Mouse (Mus musculus): ENCODE measurements around the gene Gramd1a. TPM values are rescaled to one million over a fixed set of nuclear protein-coding genes. Genes with fewer than 3 reads are reported as not detected.

Gene Gramd1a
- polyA plus RNA-seq, 1 experiment, result 144 TPM

GRCm38 (mm10) chr7:31172238-31172637 lies 16.5 kb upstream of the Gramd1a start:
- 10% methylated on average over 2 of the region's 2 CpGs for WGBS
- peak; percentile 78 for TF ChIP-seq CTCF (IDR thresholded peaks at IDR 0.05; ENCODE audit: control insufficient read depth, insufficient read depth, low read length)
- no peak for TF ChIP-seq POLR2A (IDR thresholded peaks at IDR 0.05; ENCODE audit: borderline replicate concordance, control insufficient read depth, low read depth, low read length)
- Histone ChIP-seq H3K27ac (ENCODE audit: control insufficient read depth, insufficient read depth, low read depth, low read length, poor library complexity) (no peak overlapping the region), H3K4me1 (ENCODE audit: control insufficient read depth, insufficient read depth, low read length) (peaks cover 3% of the 10 kb centered on the region; the same call in 1 of the 2 replicates), H3K4me3 (replicated peaks; ENCODE audit: control insufficient read depth, low read depth, low read length) (no peak overlapping the region)

DNA sequence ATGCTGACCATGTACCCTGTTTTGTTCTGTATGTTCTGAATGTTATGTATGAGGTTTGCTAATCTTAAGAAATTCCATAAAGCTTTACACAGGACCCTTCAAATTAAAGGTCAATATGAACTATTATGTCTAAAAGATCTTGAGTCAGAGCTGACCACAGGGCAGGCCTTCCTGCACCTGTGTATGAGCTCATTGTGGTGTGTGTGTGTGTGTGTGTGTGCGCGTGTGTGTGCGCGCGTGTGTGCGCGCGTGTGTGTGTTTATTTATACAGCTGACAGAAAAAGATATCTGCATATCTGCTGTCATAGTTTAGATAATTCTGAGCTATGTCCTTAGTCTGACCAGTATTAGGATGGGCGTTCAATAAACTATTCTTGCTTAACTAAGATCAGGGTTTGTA lies 14.8 kb upstream of the Gramd1a start:
- Histone ChIP-seq H3K4me3 (replicated peaks; ENCODE audit: control insufficient read depth, low read depth, low read length) (no peak overlapping the region), H3K4me1 (ENCODE audit: control insufficient read depth, insufficient read depth, low read length) (peaks cover 3% of the 10 kb centered on the region; the same call in 1 of the 2 replicates), H3K27ac (ENCODE audit: control insufficient read depth, insufficient read depth, low read depth, low read length, poor library complexity) (no peak overlapping the region)
- 93% methylated on average over 9 of the region's 9 CpGs for WGBS
- TF ChIP-seq CTCF (IDR thresholded peaks at IDR 0.05; ENCODE audit: control insufficient read depth, insufficient read depth, low read length), result no peak
- TF ChIP-seq POLR2A (IDR thresholded peaks at IDR 0.05; ENCODE audit: borderline replicate concordance, control insufficient read depth, low read depth, low read length), result no peak

GRCm38 (mm10) chr7:31168412-31168811 lies 12.7 kb upstream of the Gramd1a start:
- Histone ChIP-seq H3K4me3 (replicated peaks; ENCODE audit: control insufficient read depth, low read depth, low read length) (no peak overlapping the region), H3K4me1 (ENCODE audit: control insufficient read depth, insufficient read depth, low read length) (peaks cover 5% of the 10 kb centered on the region; the same call in 1 of the 2 replicates), H3K27ac (ENCODE audit: control insufficient read depth, insufficient read depth, low read depth, low read length, poor library complexity) (no peak overlapping the region)
- 5% methylated on average over 8 of the region's 8 CpGs for WGBS
- TF ChIP-seq POLR2A (IDR thresholded peaks at IDR 0.05; ENCODE audit: borderline replicate concordance, control insufficient read depth, low read depth, low read length), result no peak
- no peak for TF ChIP-seq CTCF (IDR thresholded peaks at IDR 0.05; ENCODE audit: control insufficient read depth, insufficient read depth, low read length)

DNA sequence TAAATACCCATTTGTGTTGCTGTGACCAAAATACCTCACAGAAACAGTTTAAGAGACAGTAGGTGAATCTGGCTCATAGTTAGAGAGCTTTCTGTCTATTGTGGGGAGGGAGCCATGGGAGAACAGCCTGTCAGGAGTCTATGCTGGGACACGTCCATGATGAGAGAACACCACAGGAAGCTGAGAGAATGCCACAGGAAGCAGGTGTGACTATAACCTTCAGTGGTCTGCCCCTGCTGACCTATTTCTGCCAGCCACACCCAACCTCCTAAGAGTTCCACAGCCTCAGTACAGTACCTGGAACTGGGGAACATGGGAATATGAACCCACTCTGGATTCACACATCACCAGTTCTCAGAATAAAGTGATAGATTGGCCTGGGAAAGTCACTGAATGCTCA lies 9.1 kb upstream of the Gramd1a start:
- TF ChIP-seq CTCF (IDR thresholded peaks at IDR 0.05; ENCODE audit: control insufficient read depth, insufficient read depth, low read length) (no peak), POLR2A (IDR thresholded peaks at IDR 0.05; ENCODE audit: borderline replicate concordance, control insufficient read depth, low read depth, low read length) (no peak)
- H3K4me3 ChIP-seq (replicated peaks; ENCODE audit: control insufficient read depth, low read depth, low read length), result no peak overlapping the region
- 14% methylated on average over 1 of the region's 1 CpGs for WGBS
- H3K27ac ChIP-seq (ENCODE audit: control insufficient read depth, insufficient read depth, low read depth, low read length, poor library complexity), result no peak overlapping the region
- H3K4me1 ChIP-seq (ENCODE audit: control insufficient read depth, insufficient read depth, low read length), result peaks cover 5% of the 10 kb centered on the region; the same call in 1 of the 2 replicates

DNA sequence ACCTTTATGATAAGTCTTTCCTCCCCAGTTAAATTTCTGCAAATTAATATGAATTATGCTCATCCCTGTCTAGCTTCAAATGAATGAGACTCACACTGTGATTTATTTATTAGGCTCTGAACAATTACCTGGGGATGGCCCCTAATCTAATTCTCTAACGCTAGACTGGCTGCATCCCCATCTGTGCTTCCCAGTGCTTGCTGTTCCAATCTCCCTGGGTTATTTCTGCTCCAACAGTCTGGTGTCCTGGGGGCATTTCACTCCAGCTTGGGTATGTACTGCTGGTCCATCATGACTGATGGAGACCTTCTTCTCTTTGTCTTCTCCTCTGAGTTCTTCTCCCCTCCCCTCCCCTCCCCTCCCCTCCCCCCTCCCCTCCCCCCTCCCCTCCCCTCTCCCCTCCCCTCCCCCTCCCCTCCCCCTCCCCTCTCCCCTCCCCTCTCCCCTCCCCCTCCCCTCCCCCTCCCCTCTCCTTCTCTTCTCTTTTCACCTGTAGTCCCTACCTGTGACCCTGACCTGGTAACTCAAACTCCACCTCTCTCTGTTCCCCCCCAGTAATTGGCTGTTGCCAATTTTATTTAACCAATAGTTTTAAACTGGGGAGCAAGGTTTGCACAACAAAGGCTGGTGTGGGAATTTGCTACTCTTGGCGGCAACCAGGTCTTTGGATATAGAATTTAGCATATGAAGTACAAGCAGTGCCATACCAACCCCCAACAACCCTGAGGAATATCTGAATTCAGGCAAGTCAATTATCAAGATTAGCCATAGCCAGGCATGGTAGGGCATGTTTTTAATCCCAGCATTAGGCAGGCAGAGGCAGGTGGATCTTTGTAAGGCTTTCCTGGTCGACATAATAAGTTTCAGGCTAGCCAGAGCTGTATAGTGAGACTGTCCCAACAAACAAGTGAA lies 8.2 kb upstream of the Gramd1a start:
- 65% methylated on average over 3 of the region's 3 CpGs for WGBS
- Histone ChIP-seq H3K27ac (ENCODE audit: control insufficient read depth, insufficient read depth, low read depth, low read length, poor library complexity) (no peak overlapping the region), H3K4me1 (ENCODE audit: control insufficient read depth, insufficient read depth, low read length) (peaks cover 5% of the 10 kb centered on the region; the same call in 1 of the 2 replicates), H3K4me3 (replicated peaks; ENCODE audit: control insufficient read depth, low read depth, low read length) (no peak overlapping the region)
- TF ChIP-seq CTCF (IDR thresholded peaks at IDR 0.05; ENCODE audit: control insufficient read depth, insufficient read depth, low read length) (no peak), POLR2A (IDR thresholded peaks at IDR 0.05; ENCODE audit: borderline replicate concordance, control insufficient read depth, low read depth, low read length) (no peak)

- Histone ChIP-seq H3K27ac (ENCODE audit: control insufficient read depth, insufficient read depth, low read depth, low read length, poor library complexity) (no peak overlapping the region), H3K4me1 (ENCODE audit: control insufficient read depth, insufficient read depth, low read length) (peaks cover 2% of the 10 kb centered on the region; the same call in 1 of the 2 replicates), H3K4me3 (replicated peaks; ENCODE audit: control insufficient read depth, low read depth, low read length) (no peak overlapping the region)
- 65% methylated on average over 11 of the region's 11 CpGs for WGBS
- no peak for TF ChIP-seq POLR2A (IDR thresholded peaks at IDR 0.05; ENCODE audit: borderline replicate concordance, control insufficient read depth, low read depth, low read length)
- no peak for TF ChIP-seq CTCF (IDR thresholded peaks at IDR 0.05; ENCODE audit: control insufficient read depth, insufficient read depth, low read length)
These were observed 6.6 kb upstream of the Gramd1a start for GRCm38 (mm10) chr7:31162324-31162723.

DNA sequence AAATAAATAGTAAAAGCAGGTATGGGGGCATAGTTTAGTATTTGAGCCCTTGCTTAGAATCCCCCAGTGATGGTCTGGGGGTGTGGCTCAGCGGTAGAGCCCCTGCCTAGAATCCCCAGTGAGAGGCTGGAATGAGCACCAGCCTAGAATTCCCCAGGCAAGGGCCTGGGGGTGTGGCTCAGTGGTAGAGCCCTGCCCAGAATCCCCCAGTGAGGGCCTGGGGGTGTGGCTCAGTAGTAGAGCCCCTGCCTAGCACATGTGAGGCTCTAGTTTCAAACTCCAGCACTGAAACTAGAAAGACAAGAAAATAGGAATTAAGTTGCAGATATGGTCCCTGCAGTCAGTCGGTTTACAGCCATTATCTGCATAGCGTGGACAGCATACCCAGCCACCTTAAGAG lies 6.1 kb upstream of the Gramd1a start:
- TF ChIP-seq CTCF (IDR thresholded peaks at IDR 0.05; ENCODE audit: control insufficient read depth, insufficient read depth, low read length) (no peak), POLR2A (IDR thresholded peaks at IDR 0.05; ENCODE audit: borderline replicate concordance, control insufficient read depth, low read depth, low read length) (no peak)
- WGBS, result 39% methylated on average over 3 of the region's 3 CpGs
- Histone ChIP-seq H3K4me1 (ENCODE audit: control insufficient read depth, insufficient read depth, low read length) (peaks cover 2% of the 10 kb centered on the region; the same call in 1 of the 2 replicates), H3K4me3 (replicated peaks; ENCODE audit: control insufficient read depth, low read depth, low read length) (no peak overlapping the region), H3K27ac (ENCODE audit: control insufficient read depth, insufficient read depth, low read depth, low read length, poor library complexity) (no peak overlapping the region)

- H3K27ac ChIP-seq (ENCODE audit: control insufficient read depth, insufficient read depth, low read depth, low read length, poor library complexity), result no peak overlapping the region
- WGBS, result 32% methylated on average over 3 of the region's 3 CpGs
- TF ChIP-seq CTCF (IDR thresholded peaks at IDR 0.05; ENCODE audit: control insufficient read depth, insufficient read depth, low read length), result no peak
- no peak for TF ChIP-seq POLR2A (IDR thresholded peaks at IDR 0.05; ENCODE audit: borderline replicate concordance, control insufficient read depth, low read depth, low read length)
- H3K4me3 ChIP-seq (replicated peaks; ENCODE audit: control insufficient read depth, low read depth, low read length), result no peak overlapping the region
- H3K4me1 ChIP-seq (ENCODE audit: control insufficient read depth, insufficient read depth, low read length), result peaks cover 2% of the 10 kb centered on the region; the same call in 1 of the 2 replicates
These were observed 5.5 kb upstream of the Gramd1a start for GRCm38 (mm10) chr7:31161246-31161645.

Measured in bone marrow, adult 2 months (tissue).